In genomic region chr4:150779340-150779739, GRCm38 (mm10) we compare ENCODE assay signal across 24 mouse cellular contexts.
DNase-seq lines count a peak whose midpoint lies in the region; ATAC-seq and TF ChIP-seq lines count a peak whose summit lies in the region.
"Had no signal": no experiment of that assay in that cellular context is flagged by ENCODE, and none has a peak within 500 bp of the region (broad histone marks: within the 10 kb centered on the region; RNA-seq: fewer than 3 reads in every experiment).

No protein-coding gene starts in this region.

- no peak for ATAC-seq in kidney, embryonic 14.5 days (ENCODE audit: low FRiP score, low TSS enrichment)
- ATAC-seq in neural tube, embryonic 11.5 days (ENCODE audit: insufficient read depth, low FRiP score, low TSS enrichment): no peak
- ATAC-seq in neural tube, embryonic 15.5 days (ENCODE audit: low FRiP score): no peak
- ATAC-seq in forebrain, embryonic 11.5 days (replicated peaks; ENCODE audit: low FRiP score): no peak
- ATAC-seq: forebrain, postnatal 0 days; hindbrain, embryonic 16.5 days; midbrain, embryonic 15.5 days had no signal

- H3K4me1 ChIP-seq in kidney, adult 2 months (ENCODE audit: control insufficient read depth, insufficient read depth, low read length): no peaks in the 10 kb centered on the region
- peaks cover 16% of the 10 kb centered on the region for H3K4me1 ChIP-seq in kidney, embryonic 14.5 days (ENCODE audit: control insufficient read depth, insufficient read depth, low read length)
- peaks cover 14% of the 10 kb centered on the region for H3K4me1 ChIP-seq in neural tube, embryonic 11.5 days (ENCODE audit: control insufficient read depth, insufficient read depth, low read length)
- H3K4me1 ChIP-seq in neural tube, embryonic 15.5 days: 0 out of 2 replicates have a peak, but pooled peaks cover 11% of the 10 kb centered on the region
- peaks cover 2% of the 10 kb centered on the region; the same call in 1 of the 2 replicates for H3K4me1 ChIP-seq in forebrain, embryonic 11.5 days (replicated peaks; ENCODE audit: control insufficient read depth, insufficient read depth, low read length)
- H3K4me1 ChIP-seq: midbrain, embryonic 15.5 days had no signal

- H3K27ac ChIP-seq in kidney, adult 2 months (ENCODE audit: insufficient read depth, low read depth, low read length): peak overlapping the region; percentile 48
- no peak overlapping the region for H3K27ac ChIP-seq in kidney, embryonic 14.5 days (ENCODE audit: low read depth, low read length)
- H3K27ac ChIP-seq in neural tube, embryonic 11.5 days (ENCODE audit: low read depth, low read length): no peak overlapping the region
- no peak overlapping the region for H3K27ac ChIP-seq in neural tube, embryonic 15.5 days (replicated peaks)
- no peak overlapping the region for H3K27ac ChIP-seq in forebrain, embryonic 11.5 days (ENCODE audit: low read depth, low read length)
- H3K27ac ChIP-seq: forebrain, embryonic 12.5 days; liver, embryonic 15.5 days; midbrain, embryonic 15.5 days had no signal

- no peak overlapping the region for H3K4me2 ChIP-seq in kidney, embryonic 14.5 days (replicated peaks; ENCODE audit: low read depth, low read length)
- no peak overlapping the region for H3K4me2 ChIP-seq in neural tube, embryonic 11.5 days (ENCODE audit: low read depth)
- H3K4me2 ChIP-seq in neural tube, embryonic 15.5 days: no peak overlapping the region
- H3K4me2 ChIP-seq in forebrain, embryonic 11.5 days (ENCODE audit: low read depth, low read length, severe bottlenecking): no peak overlapping the region
- H3K4me2 ChIP-seq: forebrain, embryonic 12.5 days; heart, embryonic 12.5 days; liver, embryonic 15.5 days; midbrain, embryonic 15.5 days had no signal

- no peak for TF ChIP-seq POLR2A in kidney, adult 2 months (IDR thresholded peaks at IDR 0.05; ENCODE audit: low read depth, low read length)

- no peaks in the 10 kb centered on the region for H3K36me3 ChIP-seq in kidney, adult 2 months (ENCODE audit: control insufficient read depth, insufficient read depth, low read length)
- no peaks in the 10 kb centered on the region for H3K36me3 ChIP-seq in kidney, embryonic 14.5 days (ENCODE audit: control insufficient read depth, insufficient read depth, low read length)
- H3K36me3 ChIP-seq in neural tube, embryonic 11.5 days (ENCODE audit: control insufficient read depth, insufficient read depth, low read length): no peaks in the 10 kb centered on the region
- no peaks in the 10 kb centered on the region for H3K36me3 ChIP-seq in neural tube, embryonic 15.5 days
- H3K36me3 ChIP-seq in forebrain, embryonic 11.5 days (ENCODE audit: control insufficient read depth, insufficient read depth, low read length): no peaks in the 10 kb centered on the region
- H3K36me3 ChIP-seq: forebrain, embryonic 12.5 days; heart, embryonic 12.5 days; liver, embryonic 15.5 days; midbrain, embryonic 10.5 days; midbrain, embryonic 15.5 days had no signal

- TF ChIP-seq CTCF in kidney, adult 2 months (conservative IDR thresholded peaks at IDR 0.05; ENCODE audit: insufficient read depth, insufficient read length, low read depth, low read length): no peak

- no peak overlapping the region for H3K9ac ChIP-seq in kidney, embryonic 14.5 days (ENCODE audit: low read depth, low read length)
- no peak overlapping the region for H3K9ac ChIP-seq in neural tube, embryonic 11.5 days (ENCODE audit: low read length)
- H3K9ac ChIP-seq in neural tube, embryonic 15.5 days (replicated peaks): no peak overlapping the region
- no peak overlapping the region for H3K9ac ChIP-seq in forebrain, embryonic 11.5 days (ENCODE audit: low read length)
- H3K9ac ChIP-seq: forebrain, embryonic 12.5 days; forebrain, postnatal 0 days; heart, embryonic 12.5 days; liver, embryonic 15.5 days; midbrain, embryonic 15.5 days had no signal

- 92% methylated on average over 5 of the region's 5 CpGs for WGBS in kidney, adult 2 months
- WGBS in kidney, embryonic 14.5 days: 61% methylated on average over 5 of the region's 5 CpGs
- 49% methylated on average over 5 of the region's 5 CpGs for WGBS in neural tube, embryonic 11.5 days
- 64% methylated on average over 5 of the region's 5 CpGs for WGBS in neural tube, embryonic 15.5 days
- 71% methylated on average over 5 of the region's 5 CpGs for WGBS in forebrain, embryonic 11.5 days

- H3K9me3 ChIP-seq in kidney, embryonic 14.5 days (ENCODE audit: control insufficient read depth, low read length): peaks cover 1% of the 10 kb centered on the region; the same call in 1 of the 2 replicates
- peaks cover 2% of the 10 kb centered on the region; the same call in 1 of the 2 replicates for H3K9me3 ChIP-seq in neural tube, embryonic 11.5 days (ENCODE audit: control insufficient read depth, low read length)
- no peaks in the 10 kb centered on the region for H3K9me3 ChIP-seq in neural tube, embryonic 15.5 days (replicated peaks)
- no peaks in the 10 kb centered on the region; the same call in 1 of the 2 replicates for H3K9me3 ChIP-seq in forebrain, embryonic 11.5 days (ENCODE audit: control insufficient read depth, low read length)
- H3K9me3 ChIP-seq: forebrain, embryonic 12.5 days; liver, embryonic 15.5 days; midbrain, embryonic 15.5 days had no signal

- no peaks in the 10 kb centered on the region for H3K27me3 ChIP-seq in kidney, adult 2 months (replicated peaks; ENCODE audit: control insufficient read depth, insufficient read depth, low read length)
- H3K27me3 ChIP-seq in kidney, embryonic 14.5 days (ENCODE audit: control insufficient read depth, insufficient read depth, low read length): no peaks in the 10 kb centered on the region
- no peaks in the 10 kb centered on the region for H3K27me3 ChIP-seq in neural tube, embryonic 11.5 days (ENCODE audit: control insufficient read depth, insufficient read depth, low read length)
- no peaks in the 10 kb centered on the region for H3K27me3 ChIP-seq in neural tube, embryonic 15.5 days (replicated peaks)
- H3K27me3 ChIP-seq in forebrain, embryonic 11.5 days (ENCODE audit: control insufficient read depth, insufficient read depth, low read length): no peaks in the 10 kb centered on the region
- H3K27me3 ChIP-seq: CH12.LX; forebrain, embryonic 12.5 days; heart, embryonic 12.5 days; liver, embryonic 15.5 days; midbrain, embryonic 15.5 days had no signal

- peak; percentile 37 for DNase-seq in embryo, embryonic 10 days (ENCODE audit: low spot score)
- DNase-seq in embryo, embryonic 9.5 days (ENCODE audit: extremely low spot score): no peak
- DNase-seq in kidney, adult 2 months: no peak
- DNase-seq in neural tube, embryonic 11.5 days (ENCODE audit: low spot score): peak; percentile 39
- no peak for DNase-seq in forebrain, embryonic 11.5 days (ENCODE audit: low spot score)
- DNase-seq: adrenal gland, adult 8-10 months; cerebellum, adult 2 months; cerebellum, postnatal 25 days; forebrain, postnatal 0 days; gastrocnemius, postnatal 10 days; kidney, adult 18-20 months; left cerebral cortex, postnatal 4 days; right cerebral cortex, postnatal 14 days; thymus, postnatal 14 days had no signal

- H3K4me3 ChIP-seq in kidney, adult 2 months (ENCODE audit: insufficient read depth, low read depth, low read length): no peak overlapping the region
- no peak overlapping the region for H3K4me3 ChIP-seq in kidney, embryonic 14.5 days (ENCODE audit: low read length)
- no peak overlapping the region for H3K4me3 ChIP-seq in neural tube, embryonic 11.5 days (ENCODE audit: low read depth, low read length)
- no peak overlapping the region for H3K4me3 ChIP-seq in neural tube, embryonic 15.5 days (replicated peaks)
- H3K4me3 ChIP-seq in forebrain, embryonic 11.5 days (ENCODE audit: low read depth, low read length): no peak overlapping the region
- H3K4me3 ChIP-seq: erythroblast, embryonic 14.5 days; forebrain, embryonic 12.5 days; heart, embryonic 12.5 days; liver, embryonic 15.5 days; midbrain, embryonic 10.5 days; midbrain, embryonic 15.5 days had no signal

Comparison
In these comparisons a context has a peak if more than half of its experiments do, and no peak if none do; other contexts are left out.
1. DNase-seq: peak in embryo, embryonic 10 days (single experiment) and neural tube, embryonic 11.5 days (single experiment); none in embryo, embryonic 9.5 days (single experiment), kidney, adult 2 months (single experiment) and forebrain, embryonic 11.5 days (single experiment).